Mouse (Mus musculus): Measurements from ENCODE around the gene Pdcd1lg2.

GRCm38 (mm10) chr19:29362173-29362930 is 48.4 kb upstream of the Pdcd1lg2 start:
- no peak for TF ChIP-seq CTCF (IDR thresholded peaks at IDR 0.05; ENCODE audit: low read depth)
- no peak for TF ChIP-seq EP300 (optimal IDR thresholded peaks at IDR 0.05)

Data from stomach, postnatal 0 days (tissue).